Mouse (Mus musculus): ENCODE results near the gene Tgoln1. TPM values are rescaled to one million over a fixed set of nuclear protein-coding genes. Genes with fewer than 3 reads are reported as not detected.

The Tgoln1 gene
- 0.86 and 2.9 TPM in 2 replicates for polyA plus RNA-seq (2012; ENCODE audit: insufficient read depth, low replicate concordance)

GRCm38 (mm10) chr6:72616643-72617288 lies at the start of gene Tgoln1:
Gene Tgoln1, minus strand, starts transcription at chr6:72617000.
- Histone ChIP-seq H3K36me3 (replicated peaks; ENCODE audit: low read length) (peaks cover 35% of the 10 kb centered on the region), H3K9me3 (no peaks in the 10 kb centered on the region), H3K4me1 (peaks cover 72% of the 10 kb centered on the region), H3K27me3 (replicated peaks) (no peaks in the 10 kb centered on the region), H3K4me3 (replicated peaks) (peak within 1 kb of the TSS; percentile 98)
- TF ChIP-seq GATA1 (IDR thresholded peaks at IDR 0.05; ENCODE audit: borderline replicate concordance, low read length) (no peak), FLI1 (IDR thresholded peaks at IDR 0.05; ENCODE audit: low read length) (peak; percentile 77; the same call in 1 of the 2 replicates)

GRCm38 (mm10) chr6:72664290-72664689 lies 47.5 kb upstream of the Tgoln1 start:
- Histone ChIP-seq H3K27me3 (replicated peaks) (peaks cover 50% of the 10 kb centered on the region), H3K4me1 (peaks cover 11% of the 10 kb centered on the region), H3K36me3 (replicated peaks; ENCODE audit: low read length) (no peaks in the 10 kb centered on the region), H3K9me3 (no peaks in the 10 kb centered on the region), H3K4me3 (replicated peaks) (no peak overlapping the region)
- TF ChIP-seq FLI1 (IDR thresholded peaks at IDR 0.05; ENCODE audit: low read length), result no peak
- no peak for TF ChIP-seq GATA1 (IDR thresholded peaks at IDR 0.05; ENCODE audit: borderline replicate concordance, low read length)

GRCm38 (mm10) chr6:72663000-72663399 lies 46.2 kb upstream of the Tgoln1 start:
- Histone ChIP-seq H3K27me3 (replicated peaks) (peaks cover 49% of the 10 kb centered on the region), H3K4me1 (peaks cover 11% of the 10 kb centered on the region), H3K36me3 (replicated peaks; ENCODE audit: low read length) (no peaks in the 10 kb centered on the region), H3K9me3 (no peaks in the 10 kb centered on the region), H3K4me3 (replicated peaks) (no peak overlapping the region)
- TF ChIP-seq GATA1 (IDR thresholded peaks at IDR 0.05; ENCODE audit: borderline replicate concordance, low read length), result no peak
- TF ChIP-seq FLI1 (IDR thresholded peaks at IDR 0.05; ENCODE audit: low read length), result no peak

GRCm38 (mm10) chr6:72660391-72660720 lies 43.6 kb upstream of the Tgoln1 start:
- no peak for TF ChIP-seq GATA1 (IDR thresholded peaks at IDR 0.05; ENCODE audit: borderline replicate concordance, low read length)
- TF ChIP-seq FLI1 (IDR thresholded peaks at IDR 0.05; ENCODE audit: low read length), result no peak
- H3K4me1 ChIP-seq, result peaks cover 12% of the 10 kb centered on the region
- H3K9me3 ChIP-seq, result no peaks in the 10 kb centered on the region
- H3K36me3 ChIP-seq (replicated peaks; ENCODE audit: low read length), result no peaks in the 10 kb centered on the region
- no peak overlapping the region for H3K4me3 ChIP-seq (replicated peaks)
- H3K27me3 ChIP-seq (replicated peaks), result peaks cover 55% of the 10 kb centered on the region

GRCm38 (mm10) chr6:72659717-72660390 lies 43.1 kb upstream of the Tgoln1 start:
- H3K4me3 ChIP-seq (replicated peaks), result no peak overlapping the region
- H3K36me3 ChIP-seq (replicated peaks; ENCODE audit: low read length), result no peaks in the 10 kb centered on the region
- TF ChIP-seq GATA1 (IDR thresholded peaks at IDR 0.05; ENCODE audit: borderline replicate concordance, low read length) (no peak), FLI1 (IDR thresholded peaks at IDR 0.05; ENCODE audit: low read length) (no peak)
- H3K4me1 ChIP-seq, result peaks cover 15% of the 10 kb centered on the region
- H3K27me3 ChIP-seq (replicated peaks), result peaks cover 54% of the 10 kb centered on the region
- no peaks in the 10 kb centered on the region for H3K9me3 ChIP-seq

GRCm38 (mm10) chr6:72658006-72658405 lies 41.2 kb upstream of the Tgoln1 start:
- H3K27me3 ChIP-seq (replicated peaks), result peaks cover 52% of the 10 kb centered on the region
- H3K4me3 ChIP-seq (replicated peaks), result no peak overlapping the region
- peaks cover 6% of the 10 kb centered on the region for H3K4me1 ChIP-seq
- TF ChIP-seq GATA1 (IDR thresholded peaks at IDR 0.05; ENCODE audit: borderline replicate concordance, low read length) (no peak), FLI1 (IDR thresholded peaks at IDR 0.05; ENCODE audit: low read length) (no peak)
- H3K36me3 ChIP-seq (replicated peaks; ENCODE audit: low read length), result no peaks in the 10 kb centered on the region
- H3K9me3 ChIP-seq, result no peaks in the 10 kb centered on the region

- Histone ChIP-seq H3K4me1 (peaks cover 5% of the 10 kb centered on the region; the same call in 1 of the 2 replicates), H3K36me3 (replicated peaks; ENCODE audit: low read length) (no peaks in the 10 kb centered on the region), H3K27me3 (replicated peaks) (peaks cover 48% of the 10 kb centered on the region), H3K9me3 (no peaks in the 10 kb centered on the region), H3K4me3 (replicated peaks) (no peak overlapping the region)
- TF ChIP-seq FLI1 (IDR thresholded peaks at IDR 0.05; ENCODE audit: low read length) (no peak), GATA1 (IDR thresholded peaks at IDR 0.05; ENCODE audit: borderline replicate concordance, low read length) (no peak)
Measured at GRCm38 (mm10) chr6:72656053-72656442, 39.2 kb upstream of the Tgoln1 start.

GRCm38 (mm10) chr6:72655309-72656052 lies 38.7 kb upstream of the Tgoln1 start:
- Histone ChIP-seq H3K9me3 (no peaks in the 10 kb centered on the region), H3K4me3 (replicated peaks) (no peak overlapping the region), H3K36me3 (replicated peaks; ENCODE audit: low read length) (no peaks in the 10 kb centered on the region), H3K4me1 (peaks cover 5% of the 10 kb centered on the region; the same call in 1 of the 2 replicates), H3K27me3 (replicated peaks) (peaks cover 48% of the 10 kb centered on the region)
- TF ChIP-seq FLI1 (IDR thresholded peaks at IDR 0.05; ENCODE audit: low read length) (no peak), GATA1 (IDR thresholded peaks at IDR 0.05; ENCODE audit: borderline replicate concordance, low read length) (no peak)

- no peak for TF ChIP-seq GATA1 (IDR thresholded peaks at IDR 0.05; ENCODE audit: borderline replicate concordance, low read length)
- TF ChIP-seq FLI1 (IDR thresholded peaks at IDR 0.05; ENCODE audit: low read length), result no peak
- Histone ChIP-seq H3K4me3 (replicated peaks) (no peak overlapping the region), H3K27me3 (replicated peaks) (peaks cover 51% of the 10 kb centered on the region), H3K36me3 (replicated peaks; ENCODE audit: low read length) (no peaks in the 10 kb centered on the region), H3K9me3 (no peaks in the 10 kb centered on the region), H3K4me1 (peaks cover 5% of the 10 kb centered on the region; the same call in 1 of the 2 replicates)
Measured at GRCm38 (mm10) chr6:72654355-72654754, 37.6 kb upstream of the Tgoln1 start.
